Comparison of ENCODE assay signal across 9 mouse cellular contexts in genomic region chr10:89383462-89383861, GRCm38 (mm10). TPM values are rescaled to one million over a fixed set of nuclear protein-coding genes. Genes with fewer than 3 reads are reported as not detected.
DNase-seq lines count a peak whose midpoint lies in the region; ATAC-seq and TF ChIP-seq lines count a peak whose summit lies in the region.
"Had no signal": no experiment of that assay in that cellular context is flagged by ENCODE, and none has a peak within 500 bp of the region (broad histone marks: within the 10 kb centered on the region; RNA-seq: fewer than 3 reads in every experiment).

No protein-coding gene starts in this region.

- H3K27me3 ChIP-seq in G1E (ENCODE audit: insufficient read depth, low read length) = no peaks in the 10 kb centered on the region
- H3K27me3 ChIP-seq in forebrain, postnatal 0 days (ENCODE audit: insufficient read depth, low read length) = no peaks in the 10 kb centered on the region
- H3K27me3 ChIP-seq in hindbrain, embryonic 10.5 days (ENCODE audit: insufficient read depth, poor library complexity, severe bottlenecking) = no peaks in the 10 kb centered on the region
- H3K27me3 ChIP-seq in lung, postnatal 0 days (replicated peaks; ENCODE audit: insufficient read depth, low read length) = no peaks in the 10 kb centered on the region
- H3K27me3 ChIP-seq: liver, embryonic 15.5 days had no signal

- H3K4me1 ChIP-seq in G1E (ENCODE audit: insufficient read depth, low read depth, low read length) = no peaks in the 10 kb centered on the region
- H3K4me1 ChIP-seq in forebrain, postnatal 0 days (ENCODE audit: insufficient read depth) = no peaks in the 10 kb centered on the region
- H3K4me1 ChIP-seq in hindbrain, embryonic 10.5 days (replicated peaks) = no peaks in the 10 kb centered on the region
- no peaks in the 10 kb centered on the region for H3K4me1 ChIP-seq in lung, postnatal 0 days (ENCODE audit: insufficient read depth, low read depth, low read length)
- H3K4me1 ChIP-seq: liver, embryonic 15.5 days had no signal

- ATAC-seq in G1E (ENCODE audit: extremely low read depth, insufficient number of reproducible peaks, low FRiP score, poor library complexity, severe bottlenecking) = no peak
- ATAC-seq in forebrain, postnatal 0 days = peak; percentile 59; the same call in 1 of the 2 replicates
- ATAC-seq in lung, postnatal 0 days = 0 out of 2 replicates have a peak, but pooled peaks have one; percentile 38

- H3K27ac ChIP-seq in forebrain, postnatal 0 days (ENCODE audit: low read depth, low read length) = no peak overlapping the region
- no peak overlapping the region for H3K27ac ChIP-seq in hindbrain, embryonic 10.5 days
- no peak overlapping the region for H3K27ac ChIP-seq in layer of hippocampus, adult 2 months
- H3K27ac ChIP-seq in lung, postnatal 0 days (ENCODE audit: low read length) = no peak overlapping the region
- H3K27ac ChIP-seq: liver, embryonic 15.5 days had no signal

- TF ChIP-seq EP300 in lung, postnatal 0 days (IDR thresholded peaks at IDR 0.05) = no peak

- 7% methylated on average over 5 of the region's 5 CpGs for WGBS in forebrain, postnatal 0 days
- 3% methylated on average over 5 of the region's 5 CpGs for WGBS in hindbrain, embryonic 10.5 days
- WGBS in lung, postnatal 0 days = 6% methylated on average over 5 of the region's 5 CpGs

- H3K4me3 ChIP-seq in G1E (ENCODE audit: low read depth, low read length) = no peak overlapping the region
- H3K4me3 ChIP-seq in forebrain, postnatal 0 days (ENCODE audit: low read depth, low read length) = no peak overlapping the region
- no peak overlapping the region for H3K4me3 ChIP-seq in hindbrain, embryonic 10.5 days
- no peak overlapping the region for H3K4me3 ChIP-seq in layer of hippocampus, adult 2 months
- no peak overlapping the region for H3K4me3 ChIP-seq in lung, postnatal 0 days (ENCODE audit: low read depth, low read length)
- H3K4me3 ChIP-seq: liver, embryonic 15.5 days had no signal

- no peak for DNase-seq in G1E (ENCODE audit: low spot score)
- peak; percentile 68 for DNase-seq in c-Kit-positive CD71-positive TER-119-positive erythroid progenitor cells, embryonic 14.5 days (ENCODE audit: low spot score)
- peak; percentile 67 for DNase-seq in forebrain, postnatal 0 days
- peak; percentile 85 for DNase-seq in hindbrain, embryonic 10.5 days (ENCODE audit: low spot score)
- peak; percentile 58 to 79 for DNase-seq in layer of hippocampus, adult 2 months (ENCODE audit: low spot score in 2 of 2)
- peak; percentile 62 for DNase-seq in lung, postnatal 0 days (ENCODE audit: low spot score)
- peak; percentile 90 for DNase-seq in retina, embryonic 14.5 days (ENCODE audit: low spot score)
- peak; percentile 55 to 58 for DNase-seq in urinary bladder, adult 18-20 months (ENCODE audit: low spot score in 2 of 2)

- H3K9me3 ChIP-seq in G1E (replicated peaks) = peaks cover under 1% of the 10 kb centered on the region; the same call in 1 of the 2 replicates
- no peaks in the 10 kb centered on the region for H3K9me3 ChIP-seq in forebrain, postnatal 0 days (ENCODE audit: low read length)
- H3K9me3 ChIP-seq in hindbrain, embryonic 10.5 days = no peaks in the 10 kb centered on the region
- H3K9me3 ChIP-seq in lung, postnatal 0 days (ENCODE audit: low read length) = no peaks in the 10 kb centered on the region
- H3K9me3 ChIP-seq: liver, embryonic 15.5 days had no signal

- no peak overlapping the region for H3K9ac ChIP-seq in forebrain, postnatal 0 days
- H3K9ac ChIP-seq in lung, postnatal 0 days (replicated peaks; ENCODE audit: low read depth) = no peak overlapping the region
- H3K9ac ChIP-seq: liver, embryonic 15.5 days had no signal

- no peaks in the 10 kb centered on the region for H3K36me3 ChIP-seq in G1E (replicated peaks)
- no peaks in the 10 kb centered on the region for H3K36me3 ChIP-seq in forebrain, postnatal 0 days (ENCODE audit: insufficient read depth)
- H3K36me3 ChIP-seq in hindbrain, embryonic 10.5 days = no peaks in the 10 kb centered on the region
- H3K36me3 ChIP-seq in lung, postnatal 0 days (ENCODE audit: insufficient read depth, low read length) = no peaks in the 10 kb centered on the region
- H3K36me3 ChIP-seq: liver, embryonic 15.5 days had no signal

- TF ChIP-seq CTCF in G1E (IDR thresholded peaks at IDR 0.05; ENCODE audit: low read depth, low read length) = peak; percentile 77
- peak; percentile 79 for TF ChIP-seq CTCF in forebrain, postnatal 0 days (IDR thresholded peaks at IDR 0.05; ENCODE audit: low read depth)
- TF ChIP-seq CTCF in layer of hippocampus, adult 2 months (conservative IDR thresholded peaks at IDR 0.05) = peak; percentile 95
- peak; percentile 89 for TF ChIP-seq CTCF in lung, postnatal 0 days (IDR thresholded peaks at IDR 0.05)

- no peak overlapping the region for H3K4me2 ChIP-seq in forebrain, postnatal 0 days (ENCODE audit: low read depth)
- no peak overlapping the region for H3K4me2 ChIP-seq in lung, postnatal 0 days (replicated peaks; ENCODE audit: low read depth, low read length)
- H3K4me2 ChIP-seq: liver, embryonic 15.5 days had no signal

RNA-seq across cellular contexts. Expression of gene Ano4, which starts 38.9 kb away (rescaled TPM):
- total RNA-seq in G1E (2014; fragmentation: Nextera tagmentation) = not detected in 2 replicates
- 0.33 TPM in 1 of 2 replicates, not detected in the other for total RNA-seq in G1E (2017)
- not detected in 2 replicates for polyA plus RNA-seq in G1E (2012)
- total RNA-seq in forebrain, postnatal 0 days (2014; rRNA removed) = 10.6 and 13.6 TPM in 2 replicates
- polyA plus RNA-seq in forebrain, postnatal 0 days (2015; fragmentation: Nextera tagmentation; extraction: Ambion mirVana) = 3.7 and 4.4 TPM in 2 replicates
- polyA plus RNA-seq in hindbrain, embryonic 10.5 days (2016; fragmentation: Nextera tagmentation; extraction: Ambion mirVana) = 0.50 and 1.7 TPM in 2 replicates
- total RNA-seq in layer of hippocampus, adult 2 months (2021) = 10 to 100 TPM; 17.5 to 19.7 TPM
- polyA plus RNA-seq in lung, postnatal 0 days (2015; fragmentation: Nextera tagmentation; extraction: Ambion mirVana) = 0.11 and 0.13 TPM in 2 replicates
